Mouse (Mus musculus) kidney, adult 11 months (tissue): ENCODE data around the gene Duox1.
"Not testable (repeated sequence)": the region's sequence is repeated elsewhere in the genome, so short reads cannot be mapped to it uniquely, and the experiment has no call there.

Source experiments
- DNase-seq: peaks from one replicate; pipeline ENCODE4 v3.0.0; 2022

Duox1 gene

GRCm38 (mm10) chr2:122377215-122377674 lies 61.8 kb downstream of the Duox1 start:
- peak; percentile 97 for DNase-seq

- peak; percentile 78 for DNase-seq
These were observed 62.3 kb downstream of the Duox1 start for GRCm38 (mm10) chr2:122377751-122378246.

- peak; percentile 61 for DNase-seq
These were observed 63.2 kb downstream of the Duox1 start for GRCm38 (mm10) chr2:122378421-122379291.

- no peak for DNase-seq
These were observed 63.8 kb downstream of the Duox1 start for GRCm38 (mm10) chr2:122379292-122379650.

GRCm38 (mm10) chr2:122380768-122381311 lies 65.4 kb downstream of the Duox1 start:
- DNase-seq = peak; percentile 48

GRCm38 (mm10) chr2:122381329-122382103 lies 66.0 kb downstream of the Duox1 start:
- peak; percentile 60 for DNase-seq

- no peak for DNase-seq
These were observed 66.6 kb downstream of the Duox1 start for GRCm38 (mm10) chr2:122382121-122382520.

GRCm38 (mm10) chr2:122385095-122385494 lies 69.6 kb downstream of the Duox1 start:
- no peak for DNase-seq

GRCm38 (mm10) chr2:122387135-122387534 lies 71.7 kb downstream of the Duox1 start:
- DNase-seq = not testable (repeated sequence)

GRCm38 (mm10) chr2:122396150-122396549 lies 80.7 kb downstream of the Duox1 start:
- DNase-seq = no peak
